Mouse (Mus musculus) stomach, postnatal 0 days (tissue): ENCODE measurements around the gene Syndig1.

Source experiments
- CTCF ChIP-seq: IDR thresholded peaks from 2 replicates; pipeline ENCODE4 v1.5.1; 2016; ENCODE audit warnings: antibody characterized with exemption, low read depth, mild to moderate bottlenecking, moderate library complexity
- EP300 ChIP-seq: optimal IDR thresholded peaks from 2 replicates; pipeline ENCODE3; 2016; ENCODE audit warnings: antibody characterized with exemption

GRCm38 (mm10) chr2:149805256-149805655 is 23.8 kb upstream of the Syndig1 start:
- TF ChIP-seq CTCF (no peak), EP300 (no peak)
